Mouse (Mus musculus) inflammation-experienced regulatory T-cells (primary cell): ENCODE data around the gene AU022252. TPM values are rescaled to one million over a fixed set of nuclear protein-coding genes. Genes with fewer than 3 reads are reported as not detected.

ENCODE experiments used
- polyA plus RNA-seq, 2 experiments: library from polyadenylated mRNA; unstranded; fragments of 100-300 nt; shearing (Covaris generic); gene quantifications; one replicate each; pipeline ENCODE4 v1.2.1; 2017

AU022252 gene
- 10 to 100 TPM; 14.2 to 20.5 TPM for polyA plus RNA-seq

GRCm38 (mm10) chr4:119232410-119233255, at the start of gene AU022252, which contains the start of gene P3h1:
Gene AU022252 (minus strand): TSS chr4:119232712.
Gene P3h1 (plus strand): TSS chr4:119232915.

GRCm38 (mm10) chr4:119255351-119255750, 22.8 kb upstream of the AU022252 start, which contains the start of gene Cldn19:
Gene Cldn19 (plus strand): TSS chr4:119255414.

GRCm38 (mm10) chr4:119218169-119218568, 14.3 kb downstream of the AU022252 start, which contains the start of gene Tmem269:
Gene Tmem269 (minus strand): TSS chr4:119218217.

GRCm38 (mm10) chr4:119194909-119195581, 37.5 kb downstream of the AU022252 start, which contains the start of gene Svbp:
Gene Svbp (plus strand): TSS chr4:119195306.

GRCm38 (mm10) chr4:119189864-119190263, 42.6 kb downstream of the AU022252 start, which contains the start of gene Ermap:
Gene Ermap (minus strand): TSS chr4:119190011.

GRCm38 (mm10) chr4:119173851-119174453, 58.6 kb downstream of the AU022252 start, which contains the start of gene Zfp691:
Gene Zfp691 (minus strand): TSS chr4:119174195.

Other genes starting within 250 kb of the AU022252 start
- gene Slc2a1, start 124.0 kb downstream of the AU022252 start, polyA plus RNA-seq = 10 to 100 TPM; 47.7 to 57.4 TPM
- gene Zfp691, start 58.5 kb downstream of the AU022252 start, polyA plus RNA-seq = 1 to 10 TPM; 3.3 to 3.7 TPM
- 1 to 10 TPM in 1 of 2 experiments, under 1 TPM in 1; 0.46 to 6.2 TPM for gene Ermap, start 42.7 kb downstream of the AU022252 start, polyA plus RNA-seq
- gene Svbp, start 37.4 kb downstream of the AU022252 start, polyA plus RNA-seq = 10 to 100 TPM; 59.6 to 65.9 TPM
- gene Tmem269, start 14.5 kb downstream of the AU022252 start, polyA plus RNA-seq = under 1 TPM in 1 of 2 experiments, not detected in 1; 0.24 TPM
- gene P3h1, start 203 bp upstream of the AU022252 start, polyA plus RNA-seq = 1 to 10 TPM; 2.3 to 3.5 TPM
- gene Cldn19, start 22.7 kb upstream of the AU022252 start, polyA plus RNA-seq = under 1 TPM in 1 of 2 experiments, not detected in 1; 0.42 TPM
- 100 to 1,000 TPM; 412 to 447 TPM for gene Ybx1, start 61.9 kb upstream of the AU022252 start, polyA plus RNA-seq
- 10 to 100 TPM; 33.5 to 41.9 TPM for gene Ppih, start 87.8 kb upstream of the AU022252 start, polyA plus RNA-seq
- gene Ccdc30, start 182.8 kb upstream of the AU022252 start, polyA plus RNA-seq = 1 to 10 TPM; 3.0 to 5.3 TPM
- 10 to 100 TPM; 50.1 to 67.5 TPM for gene Ppcs, start 189.7 kb upstream of the AU022252 start, polyA plus RNA-seq
- under 1 TPM in 1 of 2 experiments, not detected in 1; 0.89 TPM for gene Zmynd12, start 190.1 kb upstream of the AU022252 start, polyA plus RNA-seq